Mouse (Mus musculus): ENCODE data around the gene Ddah2. TPM values are rescaled to one million over a fixed set of nuclear protein-coding genes. Genes with fewer than 3 reads are reported as not detected.
A peak's percentile ranks its signal among the peaks of the same experiment; 100 is the strongest.

Ddah2 gene
- polyA plus RNA-seq, 1 experiment from 2014 or later = 492 TPM

DNA sequence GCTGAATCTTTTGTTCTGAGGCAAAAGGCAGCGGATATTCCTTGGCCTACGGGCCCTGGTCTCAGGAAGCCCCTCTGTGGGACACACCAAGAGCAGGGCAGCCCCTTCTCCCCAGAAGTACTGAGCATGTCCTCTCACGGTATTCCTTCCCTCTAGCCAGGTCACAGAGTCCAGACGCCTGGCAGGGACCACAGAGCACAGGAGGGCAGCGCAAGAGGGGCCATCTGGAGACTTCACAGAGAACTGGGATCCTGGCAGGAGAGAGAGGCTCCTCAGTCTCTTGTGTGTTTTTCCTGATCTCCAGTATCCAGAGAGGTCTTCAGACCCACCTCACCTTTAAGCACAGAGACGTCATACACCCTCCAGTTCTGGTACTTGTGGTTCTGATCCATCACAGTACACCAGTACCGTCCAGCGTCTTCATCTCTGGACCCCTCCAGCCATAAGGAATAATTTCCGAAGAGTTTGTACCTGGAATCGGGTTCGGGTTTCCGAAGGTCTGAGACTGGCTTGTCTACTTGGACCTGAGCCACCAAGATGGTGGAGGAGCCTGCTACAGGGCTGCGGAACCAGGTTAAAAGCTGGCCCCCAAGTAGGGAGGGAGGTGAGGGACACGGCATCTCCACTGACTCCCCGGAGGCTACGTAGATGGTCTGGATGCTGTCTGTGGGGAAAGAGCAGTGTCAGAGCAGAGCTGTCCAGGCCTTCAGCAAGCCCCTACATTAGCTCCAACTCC lies 24.2 kb downstream of the Ddah2 start:
- Histone ChIP-seq H3K9me3 (no peaks in the 10 kb centered on the region), H3K27me3 (peaks cover 15% of the 10 kb centered on the region), H3K27ac (no peak overlapping the region), H3K4me2 (no peak overlapping the region), H3K36me3 (no peaks in the 10 kb centered on the region), H3K9ac (replicated peaks) (no peak overlapping the region), H3K4me1 (replicated peaks) (peaks cover 3% of the 10 kb centered on the region; the same call in 1 of the 2 replicates), H3K4me3 (replicated peaks) (no peak overlapping the region)
- ATAC-seq (ENCODE audit: insufficient number of reproducible peaks, insufficient read depth, low FRiP score, low TSS enrichment, low read depth) = no peak
- 79% methylated on average over 16 of the region's 16 CpGs for WGBS

GRCm38 (mm10) chr17:35083929-35084497 lies 25.2 kb downstream of the Ddah2 start:
- peaks cover 6% of the 10 kb centered on the region for H3K27me3 ChIP-seq
- WGBS = 70% methylated on average over 3 of the region's 3 CpGs
- H3K27ac ChIP-seq = no peak overlapping the region
- H3K4me2 ChIP-seq = no peak overlapping the region
- ATAC-seq (ENCODE audit: insufficient number of reproducible peaks, insufficient read depth, low FRiP score, low TSS enrichment, low read depth) = no peak
- H3K4me1 ChIP-seq (replicated peaks) = no peaks in the 10 kb centered on the region
- no peaks in the 10 kb centered on the region for H3K9me3 ChIP-seq
- no peaks in the 10 kb centered on the region for H3K36me3 ChIP-seq
- H3K9ac ChIP-seq (replicated peaks) = no peak overlapping the region
- H3K4me3 ChIP-seq (replicated peaks) = no peak overlapping the region

DNA sequence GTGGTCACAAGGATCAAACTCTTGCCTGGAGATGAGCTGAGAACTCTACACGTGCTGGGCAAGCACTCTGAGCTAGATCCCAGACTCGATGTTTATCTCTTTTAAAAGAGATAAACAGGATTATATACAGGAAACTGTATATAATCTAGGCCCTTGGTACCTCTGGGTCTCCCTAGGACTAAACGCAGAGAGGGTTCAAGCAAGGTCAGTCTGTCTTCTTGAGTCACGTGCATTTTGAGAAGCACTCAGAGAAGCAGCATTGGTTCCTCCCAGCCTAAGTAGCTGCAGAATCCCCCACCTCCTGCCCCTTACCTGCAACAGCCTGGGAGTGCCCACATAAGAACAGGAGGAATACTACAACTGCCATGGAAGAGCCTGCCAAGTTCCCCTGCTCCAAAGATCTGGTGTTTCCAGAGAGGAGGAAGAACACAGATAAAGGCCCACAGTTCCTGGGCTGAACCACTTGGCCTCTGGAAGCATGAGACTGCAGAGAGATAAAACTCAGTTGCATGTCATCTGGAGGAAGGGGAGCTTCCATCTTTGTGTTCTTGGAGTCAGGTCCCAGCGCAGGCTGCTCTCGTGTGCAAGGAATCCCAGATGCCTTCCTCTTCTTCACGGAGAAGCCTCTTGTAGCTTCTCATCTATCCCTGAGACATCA lies 26.5 kb downstream of the Ddah2 start, which contains the start of gene Ly6g6f:
Gene Ly6g6f, minus strand, starts transcription at position 403 of the 658 bp plus-strand sequence.
- ATAC-seq (ENCODE audit: insufficient number of reproducible peaks, insufficient read depth, low FRiP score, low TSS enrichment, low read depth) = no peak
- H3K9ac ChIP-seq (replicated peaks) = no peak within 1 kb of the TSS
- H3K36me3 ChIP-seq = no peaks in the 10 kb centered on the region
- H3K27ac ChIP-seq = no peak within 1 kb of the TSS
- peaks cover 6% of the 10 kb centered on the region for H3K4me1 ChIP-seq (replicated peaks)
- no peak within 1 kb of the TSS for H3K4me3 ChIP-seq (replicated peaks)
- H3K9me3 ChIP-seq = no peaks in the 10 kb centered on the region
- no peaks in the 10 kb centered on the region; the same call in 1 of the 2 replicates for H3K27me3 ChIP-seq
- 82% methylated on average over 7 of the region's 7 CpGs for WGBS
- H3K4me2 ChIP-seq = no peak within 1 kb of the TSS

DNA sequence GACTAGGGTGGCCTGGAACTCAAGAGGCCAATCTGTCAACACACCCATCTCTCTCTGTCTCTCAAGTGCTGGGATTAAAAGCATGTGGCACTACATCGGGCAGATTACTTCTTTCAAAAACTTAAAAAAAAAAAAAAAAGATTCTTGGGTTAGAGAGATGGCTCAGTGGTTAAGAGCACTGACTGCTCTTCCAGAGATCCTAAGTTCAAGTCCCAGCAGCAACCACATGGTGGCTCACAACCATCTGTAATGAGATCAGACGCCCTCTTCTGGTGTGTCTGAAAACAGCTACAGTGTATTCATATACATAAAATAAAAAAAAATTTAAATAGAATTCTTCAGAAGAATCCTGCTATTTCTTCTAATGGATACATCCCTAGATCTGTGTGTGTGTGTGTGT lies 29.3 kb downstream of the Ddah2 start:
- 59% methylated on average over 2 of the region's 2 CpGs for WGBS
- H3K9ac ChIP-seq (replicated peaks) = no peak overlapping the region
- no peak for ATAC-seq (ENCODE audit: insufficient number of reproducible peaks, insufficient read depth, low FRiP score, low TSS enrichment, low read depth)

GRCm38 (mm10) chr17:35088825-35089644 lies 30.2 kb downstream of the Ddah2 start, which contains the start of gene Abhd16a:
TSS of gene Abhd16a (plus strand) at chr17:35089263.
- Histone ChIP-seq H3K4me2 (peak within 1 kb of the TSS; percentile 65), H3K4me1 (replicated peaks) (peaks cover 12% of the 10 kb centered on the region), H3K9me3 (no peaks in the 10 kb centered on the region), H3K27ac (peak within 1 kb of the TSS; percentile 93), H3K9ac (replicated peaks) (peak within 1 kb of the TSS; percentile 75), H3K4me3 (replicated peaks) (peak within 1 kb of the TSS; percentile 58), H3K27me3 (no peaks in the 10 kb centered on the region), H3K36me3 (peaks cover 33% of the 10 kb centered on the region)
- peak; percentile 97 for ATAC-seq (ENCODE audit: insufficient number of reproducible peaks, insufficient read depth, low FRiP score, low TSS enrichment, low read depth)
- WGBS = 3% methylated on average over 61 of the region's 67 CpGs

More for the DNA sequence above, 29.3 kb downstream of the Ddah2 start:
- Histone ChIP-seq H3K36me3 (peaks cover 25% of the 10 kb centered on the region), H3K4me2 (no peak overlapping the region), H3K4me3 (replicated peaks) (no peak overlapping the region), H3K9me3 (no peaks in the 10 kb centered on the region), H3K27ac (no peak overlapping the region), H3K4me1 (replicated peaks) (peaks cover 12% of the 10 kb centered on the region), H3K27me3 (no peaks in the 10 kb centered on the region)

DNA sequence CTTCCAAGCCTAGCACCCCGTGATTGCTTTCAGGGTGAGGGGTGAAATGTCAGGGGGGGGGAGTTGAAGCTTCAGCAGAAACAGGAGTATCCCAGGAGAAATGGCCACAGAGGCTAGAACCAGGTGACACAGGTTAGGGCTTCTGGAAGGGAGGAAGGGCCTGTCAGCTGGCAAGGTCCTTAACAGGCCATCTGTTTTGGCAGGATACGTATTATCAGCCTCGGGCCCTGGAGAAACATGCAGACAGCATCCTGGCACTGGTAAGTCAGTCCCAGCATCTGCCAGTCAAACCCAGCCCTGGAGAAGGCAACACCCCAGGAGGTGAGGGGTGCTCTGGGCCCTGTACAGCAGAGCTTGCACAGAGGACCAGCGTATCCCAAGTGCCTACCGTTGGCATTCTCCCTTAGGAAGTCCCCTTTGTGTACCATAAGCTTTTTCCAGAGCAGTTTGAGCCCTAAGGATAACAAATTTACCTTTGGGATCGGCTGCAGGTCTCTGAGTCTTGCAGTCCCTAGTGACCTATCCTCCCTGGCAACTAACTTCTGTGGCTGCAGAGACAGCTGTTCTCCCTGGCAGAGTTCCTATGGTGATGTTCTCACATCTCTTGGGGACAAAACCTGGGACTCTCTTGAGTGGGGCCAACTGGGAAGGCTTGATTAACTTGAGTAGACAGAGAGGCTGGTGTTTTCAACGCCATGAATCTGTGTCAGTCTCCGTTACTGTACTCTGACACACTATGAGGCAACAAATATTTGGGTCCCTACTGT lies 31.5 kb downstream of the Ddah2 start:
- peak overlapping the region; percentile 65 for H3K4me2 ChIP-seq
- 67% methylated on average over 8 of the region's 8 CpGs for WGBS

DNA sequence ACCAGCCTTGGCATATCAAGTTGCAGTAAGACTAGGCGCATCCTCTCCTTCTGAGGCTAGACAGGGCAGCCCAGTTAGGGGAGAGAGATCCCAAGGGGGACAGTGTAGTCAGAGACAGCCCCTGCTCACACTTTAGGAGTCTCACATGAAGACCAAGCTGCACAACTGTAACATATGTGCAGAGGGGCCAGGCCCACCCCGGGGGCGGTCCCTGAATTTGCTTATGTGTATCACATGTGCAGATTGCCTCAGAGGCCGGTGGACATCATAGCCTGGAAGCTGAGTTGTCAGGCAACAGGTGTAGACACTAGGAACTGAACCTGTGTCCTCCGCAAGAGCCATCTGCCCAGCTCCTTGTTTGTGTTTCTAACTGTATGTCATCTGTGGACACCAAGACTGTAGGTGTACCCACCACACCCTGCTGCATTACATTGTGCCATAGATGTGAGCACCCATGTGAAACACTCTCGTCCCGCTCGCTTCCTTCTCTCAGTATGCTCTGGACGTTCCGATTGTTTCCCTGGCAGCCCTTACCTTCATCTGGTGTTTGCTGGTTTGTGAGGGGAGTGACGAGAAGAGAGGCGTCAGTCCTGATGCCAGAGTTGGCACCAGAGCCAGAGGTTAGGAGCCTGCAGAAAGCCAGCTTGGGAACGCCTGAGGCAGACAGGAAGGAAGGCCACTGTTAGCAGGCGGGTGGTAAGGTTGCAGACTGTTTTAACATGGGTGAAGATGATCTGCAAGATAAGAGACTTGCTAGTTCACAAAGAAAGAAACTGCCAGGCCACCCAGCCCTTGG lies 33.8 kb downstream of the Ddah2 start:
- peaks cover 68% of the 10 kb centered on the region for H3K36me3 ChIP-seq
- no peak for ATAC-seq (ENCODE audit: insufficient number of reproducible peaks, insufficient read depth, low FRiP score, low TSS enrichment, low read depth)
- H3K4me2 ChIP-seq = no peak overlapping the region
- H3K27ac ChIP-seq = no peak overlapping the region
- H3K27me3 ChIP-seq = no peaks in the 10 kb centered on the region
- peaks cover 12% of the 10 kb centered on the region for H3K4me1 ChIP-seq (replicated peaks)
- H3K9ac ChIP-seq (replicated peaks) = no peak overlapping the region
- WGBS = 86% methylated on average over 14 of the region's 14 CpGs
- no peak overlapping the region for H3K4me3 ChIP-seq (replicated peaks)
- no peaks in the 10 kb centered on the region for H3K9me3 ChIP-seq

More for the DNA sequence above, 31.5 kb downstream of the Ddah2 start:
- Histone ChIP-seq H3K9me3 (no peaks in the 10 kb centered on the region), H3K27me3 (no peaks in the 10 kb centered on the region), H3K9ac (replicated peaks) (peak overlapping the region; percentile 75), H3K4me1 (replicated peaks) (peaks cover 12% of the 10 kb centered on the region), H3K27ac (0 out of 2 replicates have a peak overlapping the region, but pooled peaks have one; percentile 2), H3K4me3 (replicated peaks) (peak overlapping the region; percentile 58), H3K36me3 (peaks cover 46% of the 10 kb centered on the region)
- ATAC-seq (ENCODE audit: insufficient number of reproducible peaks, insufficient read depth, low FRiP score, low TSS enrichment, low read depth) = no peak

- Histone ChIP-seq H3K4me3 (replicated peaks) (no peak overlapping the region), H3K9ac (replicated peaks) (no peak overlapping the region), H3K4me2 (no peak overlapping the region), H3K9me3 (no peaks in the 10 kb centered on the region), H3K4me1 (replicated peaks) (peaks cover 12% of the 10 kb centered on the region), H3K27me3 (no peaks in the 10 kb centered on the region), H3K27ac (no peak overlapping the region), H3K36me3 (peaks cover 89% of the 10 kb centered on the region)
- ATAC-seq (ENCODE audit: insufficient number of reproducible peaks, insufficient read depth, low FRiP score, low TSS enrichment, low read depth) = no peak
- WGBS = 92% methylated on average over 15 of the region's 15 CpGs
Observed at GRCm38 (mm10) chr17:35094475-35095365, 35.9 kb downstream of the Ddah2 start.

- H3K9me3 ChIP-seq = no peaks in the 10 kb centered on the region
- ATAC-seq (ENCODE audit: insufficient number of reproducible peaks, insufficient read depth, low FRiP score, low TSS enrichment, low read depth) = no peak
- H3K27ac ChIP-seq = no peak overlapping the region
- H3K9ac ChIP-seq (replicated peaks) = no peak overlapping the region
- H3K4me3 ChIP-seq (replicated peaks) = no peak overlapping the region
- H3K36me3 ChIP-seq = peaks cover 98% of the 10 kb centered on the region
- H3K4me2 ChIP-seq = no peak overlapping the region
- H3K27me3 ChIP-seq = no peaks in the 10 kb centered on the region
- no peaks in the 10 kb centered on the region for H3K4me1 ChIP-seq (replicated peaks)
- WGBS = 86% methylated on average over 12 of the region's 12 CpGs
Observed at GRCm38 (mm10) chr17:35096597-35096996, 37.8 kb downstream of the Ddah2 start.

Data from limb, embryonic 12.5 days (tissue).